Mouse (Mus musculus): ENCODE results near the gene Aaed1.

DNA sequence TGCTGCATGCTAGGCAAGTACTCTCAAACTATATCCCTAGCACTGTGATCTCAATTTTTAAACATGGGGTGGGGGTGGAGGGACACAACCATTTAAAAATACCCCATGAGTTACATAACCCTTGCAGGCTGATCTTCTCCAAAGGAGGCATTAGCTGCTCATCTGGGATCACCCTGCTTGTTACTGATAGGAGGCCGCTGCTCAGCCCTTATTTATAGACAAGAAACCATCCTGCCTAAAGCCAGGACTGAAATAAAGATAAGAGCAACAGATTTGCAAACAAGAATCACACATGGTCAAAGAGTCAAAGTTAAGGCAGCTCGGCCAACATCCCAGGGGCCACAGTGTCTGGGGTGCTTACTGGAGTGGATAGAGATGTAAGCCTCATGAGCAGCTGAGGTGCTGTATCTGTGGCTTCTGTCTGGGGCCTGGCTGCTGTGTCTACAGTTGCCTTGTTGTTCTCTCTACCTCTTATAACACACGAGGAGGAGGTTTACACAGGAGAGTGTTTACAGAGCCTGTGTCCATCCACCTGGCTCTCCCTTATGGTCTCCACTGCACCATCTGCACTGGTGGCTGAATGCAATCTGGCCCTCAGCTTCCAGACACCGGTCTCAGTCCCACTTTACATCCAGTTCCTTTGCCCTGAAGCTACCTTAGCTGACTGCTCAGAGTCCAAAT lies 75.4 kb downstream of the Aaed1 start:
- TF ChIP-seq CTCF (IDR thresholded peaks at IDR 0.05; ENCODE audit: extremely low read depth, insufficient read depth, insufficient read length, insufficient replicate concordance) (no peak), POLR2A (IDR thresholded peaks at IDR 0.05; ENCODE audit: low read depth, low read length) (no peak)

Measured in spleen, adult 2 months (tissue).